Mouse (Mus musculus): Measurements from ENCODE around the gene Foxn2. TPM values are rescaled to one million over a fixed set of nuclear protein-coding genes. Genes with fewer than 3 reads are reported as not detected.

The Foxn2 gene
- polyA plus RNA-seq, 1 experiment from 2014 or later: 14.0 TPM

DNA sequence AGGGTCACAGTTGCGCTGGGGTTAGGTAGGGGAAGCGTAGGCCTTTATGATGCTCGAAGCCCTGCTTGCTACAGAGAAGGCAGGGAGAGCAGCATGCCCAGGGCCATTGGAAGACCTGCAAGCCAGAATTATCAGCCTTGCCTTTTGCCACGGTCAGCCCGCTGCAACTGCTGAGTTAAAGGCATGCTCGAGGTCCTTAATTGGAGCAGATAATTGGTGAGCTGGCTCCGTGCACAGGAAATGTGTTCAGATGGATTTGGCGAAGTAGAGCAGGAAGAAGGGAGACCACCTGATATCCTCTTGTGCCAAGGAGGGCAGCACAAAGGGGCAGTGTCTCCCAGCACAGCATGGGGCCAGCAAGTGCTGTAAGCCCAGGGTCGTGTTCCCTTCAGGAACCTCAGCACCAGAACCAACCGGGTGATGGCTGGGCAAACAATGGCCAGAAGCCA is 64.8 kb downstream of the Foxn2 start:
- Histone ChIP-seq H3K4me3 (ENCODE audit: low read length) (no peak overlapping the region), H3K27me3 (ENCODE audit: insufficient read depth, low read length) (no peaks in the 10 kb centered on the region), H3K9ac (replicated peaks; ENCODE audit: low read length) (no peak overlapping the region), H3K27ac (ENCODE audit: low read length) (no peak overlapping the region), H3K36me3 (ENCODE audit: insufficient read depth, low read length) (no peaks in the 10 kb centered on the region), H3K4me2 (replicated peaks; ENCODE audit: low read depth, low read length) (no peak overlapping the region), H3K4me1 (ENCODE audit: insufficient read depth, low read length) (no peaks in the 10 kb centered on the region), H3K9me3 (ENCODE audit: low read length) (no peaks in the 10 kb centered on the region)
- 50% methylated on average over 10 of the region's 10 CpGs for WGBS
- no peak for ATAC-seq (ENCODE audit: low FRiP score, low TSS enrichment)

DNA sequence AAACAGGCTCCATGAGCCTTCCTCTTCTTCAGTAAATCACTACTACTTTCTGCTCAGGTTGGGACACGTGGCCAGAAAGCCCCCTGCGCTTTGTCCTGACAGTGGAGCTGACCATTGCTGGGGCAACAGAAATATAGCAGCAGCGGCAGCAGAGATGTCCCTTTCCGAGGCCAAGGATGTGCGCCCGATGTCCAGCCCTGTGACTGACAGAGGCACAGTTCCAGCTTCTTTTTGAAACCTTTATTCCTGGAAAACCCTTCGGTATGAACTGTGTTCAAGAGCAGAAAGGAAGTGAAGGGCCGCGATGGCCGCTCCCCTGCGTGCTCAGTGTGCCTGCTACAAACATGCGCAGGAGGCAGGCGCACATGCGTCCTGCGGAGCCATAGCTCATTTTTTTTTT is 65.4 kb downstream of the Foxn2 start:
- 91% methylated on average over 15 of the region's 15 CpGs for WGBS
- Histone ChIP-seq H3K9me3 (ENCODE audit: low read length) (no peaks in the 10 kb centered on the region), H3K4me1 (ENCODE audit: insufficient read depth, low read length) (no peaks in the 10 kb centered on the region), H3K36me3 (ENCODE audit: insufficient read depth, low read length) (no peaks in the 10 kb centered on the region), H3K9ac (replicated peaks; ENCODE audit: low read length) (no peak overlapping the region), H3K4me3 (ENCODE audit: low read length) (no peak overlapping the region), H3K4me2 (replicated peaks; ENCODE audit: low read depth, low read length) (no peak overlapping the region), H3K27ac (ENCODE audit: low read length) (no peak overlapping the region), H3K27me3 (ENCODE audit: insufficient read depth, low read length) (no peaks in the 10 kb centered on the region)
- no peak for ATAC-seq (ENCODE audit: low FRiP score, low TSS enrichment)

DNA sequence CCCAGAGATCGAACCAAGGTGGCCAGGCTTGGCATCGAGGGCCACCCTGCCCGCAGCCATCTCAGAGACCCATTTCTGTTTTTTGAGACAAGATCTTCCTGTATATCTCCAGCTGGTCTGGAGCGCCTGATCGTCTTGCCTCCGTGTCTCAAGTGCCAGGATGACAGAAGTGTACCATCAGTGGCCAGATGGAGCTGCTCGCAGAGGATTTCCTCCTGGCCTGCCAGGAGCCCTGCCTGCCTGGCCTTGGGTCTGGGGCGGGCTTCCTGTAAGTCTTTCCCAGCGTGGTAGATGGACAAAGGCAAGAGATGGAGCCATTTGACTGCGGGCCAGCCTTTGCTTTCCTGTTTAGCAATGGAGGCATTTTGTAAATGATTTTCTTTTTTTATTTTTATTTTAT is 66.9 kb downstream of the Foxn2 start:
- no peak for ATAC-seq (ENCODE audit: low FRiP score, low TSS enrichment)
- Histone ChIP-seq H3K4me3 (ENCODE audit: low read length) (no peak overlapping the region), H3K36me3 (ENCODE audit: insufficient read depth, low read length) (no peaks in the 10 kb centered on the region), H3K4me2 (replicated peaks; ENCODE audit: low read depth, low read length) (no peak overlapping the region), H3K9ac (replicated peaks; ENCODE audit: low read length) (no peak overlapping the region), H3K9me3 (ENCODE audit: low read length) (no peaks in the 10 kb centered on the region), H3K4me1 (ENCODE audit: insufficient read depth, low read length) (no peaks in the 10 kb centered on the region), H3K27me3 (ENCODE audit: insufficient read depth, low read length) (no peaks in the 10 kb centered on the region), H3K27ac (ENCODE audit: low read length) (no peak overlapping the region)
- 87% methylated on average over 10 of the region's 10 CpGs for WGBS

- Histone ChIP-seq H3K9ac (replicated peaks; ENCODE audit: low read length) (peak overlapping the region; percentile 3; the same call in 1 of the 2 replicates), H3K27ac (ENCODE audit: low read length) (no peak overlapping the region), H3K4me2 (replicated peaks; ENCODE audit: low read depth, low read length) (peak overlapping the region; percentile 35), H3K36me3 (ENCODE audit: insufficient read depth, low read length) (no peaks in the 10 kb centered on the region), H3K27me3 (ENCODE audit: insufficient read depth, low read length) (no peaks in the 10 kb centered on the region), H3K4me1 (ENCODE audit: insufficient read depth, low read length) (no peaks in the 10 kb centered on the region), H3K9me3 (ENCODE audit: low read length) (no peaks in the 10 kb centered on the region), H3K4me3 (ENCODE audit: low read length) (peak overlapping the region; percentile 2; the same call in 1 of the 2 replicates)
- 21% methylated on average over 12 of the region's 12 CpGs for WGBS
- ATAC-seq (ENCODE audit: low FRiP score, low TSS enrichment): peak; percentile 77
These were observed 68.5 kb downstream of the Foxn2 start for GRCm38 (mm10) chr17:88508846-88509508.

GRCm38 (mm10) chr17:88509999-88510398 is 69.5 kb downstream of the Foxn2 start:
- WGBS: 76% methylated on average over 3 of the region's 3 CpGs
- Histone ChIP-seq H3K9me3 (ENCODE audit: low read length) (no peaks in the 10 kb centered on the region), H3K4me2 (replicated peaks; ENCODE audit: low read depth, low read length) (no peak overlapping the region), H3K4me3 (ENCODE audit: low read length) (no peak overlapping the region), H3K9ac (replicated peaks; ENCODE audit: low read length) (no peak overlapping the region), H3K27ac (ENCODE audit: low read length) (no peak overlapping the region), H3K36me3 (ENCODE audit: insufficient read depth, low read length) (no peaks in the 10 kb centered on the region), H3K4me1 (ENCODE audit: insufficient read depth, low read length) (no peaks in the 10 kb centered on the region), H3K27me3 (ENCODE audit: insufficient read depth, low read length) (no peaks in the 10 kb centered on the region)
- ATAC-seq (ENCODE audit: low FRiP score, low TSS enrichment): no peak

DNA sequence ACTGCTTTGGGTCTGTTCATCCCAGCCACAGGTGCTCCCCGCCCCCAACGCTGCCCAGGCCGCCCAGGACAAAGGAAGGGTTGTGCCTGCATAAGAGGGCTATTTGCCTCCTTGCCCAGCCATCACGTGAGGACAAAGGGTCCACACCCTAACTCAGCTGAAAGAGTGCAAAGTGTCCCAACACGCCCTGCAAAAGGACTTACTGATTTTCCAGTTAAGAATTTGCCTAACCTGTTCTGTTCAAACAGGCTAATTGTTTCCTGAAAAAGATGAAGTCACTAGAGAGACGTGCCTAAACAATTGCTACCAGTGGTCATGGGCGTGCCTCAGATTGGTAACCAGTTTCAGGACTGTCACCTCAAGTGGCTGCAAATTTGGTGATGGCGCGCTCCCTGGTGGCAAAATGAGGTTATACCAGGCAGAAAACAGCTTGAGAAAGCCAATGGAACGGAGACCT is 70.6 kb downstream of the Foxn2 start:
- H3K27me3 ChIP-seq (ENCODE audit: insufficient read depth, low read length): no peaks in the 10 kb centered on the region
- ATAC-seq (ENCODE audit: low FRiP score, low TSS enrichment): peak; percentile 57; the same call in 1 of the 2 replicates
- no peaks in the 10 kb centered on the region for H3K36me3 ChIP-seq (ENCODE audit: insufficient read depth, low read length)
- H3K4me2 ChIP-seq (replicated peaks; ENCODE audit: low read depth, low read length): peak overlapping the region; percentile 6; the same call in 1 of the 2 replicates
- 10% methylated on average over 10 of the region's 10 CpGs for WGBS
- no peaks in the 10 kb centered on the region for H3K9me3 ChIP-seq (ENCODE audit: low read length)
- H3K4me1 ChIP-seq (ENCODE audit: insufficient read depth, low read length): no peaks in the 10 kb centered on the region
- H3K27ac ChIP-seq (ENCODE audit: low read length): no peak overlapping the region
- H3K4me3 ChIP-seq (ENCODE audit: low read length): 0 out of 2 replicates have a peak overlapping the region, but pooled peaks have one; percentile 2
- no peak overlapping the region for H3K9ac ChIP-seq (replicated peaks; ENCODE audit: low read length)

DNA sequence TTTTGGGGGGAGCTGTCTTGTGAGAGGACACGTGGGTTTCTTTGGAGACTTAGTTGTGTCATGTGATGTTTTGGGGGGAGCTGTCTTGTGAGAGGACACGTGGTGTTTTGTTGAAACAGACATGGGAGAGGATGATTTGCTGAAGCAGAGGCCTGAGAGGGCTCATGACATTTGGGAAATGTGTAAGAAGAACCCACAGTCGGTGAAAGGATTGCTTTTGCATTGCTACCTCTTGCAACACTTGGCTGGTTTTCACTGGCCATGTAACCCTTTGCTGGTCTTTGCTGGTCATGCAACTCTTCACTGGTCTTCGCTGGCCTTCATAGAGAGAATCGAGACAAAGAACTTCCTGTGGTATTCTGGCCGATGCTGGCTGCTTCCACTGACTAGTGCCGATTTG is 76.0 kb downstream of the Foxn2 start:
- Histone ChIP-seq H3K9ac (replicated peaks; ENCODE audit: low read length) (no peak overlapping the region), H3K36me3 (ENCODE audit: insufficient read depth, low read length) (no peaks in the 10 kb centered on the region), H3K27ac (ENCODE audit: low read length) (no peak overlapping the region), H3K4me2 (replicated peaks; ENCODE audit: low read depth, low read length) (no peak overlapping the region), H3K4me1 (ENCODE audit: insufficient read depth, low read length) (no peaks in the 10 kb centered on the region), H3K27me3 (ENCODE audit: insufficient read depth, low read length) (no peaks in the 10 kb centered on the region), H3K4me3 (ENCODE audit: low read length) (no peak overlapping the region), H3K9me3 (ENCODE audit: low read length) (no peaks in the 10 kb centered on the region)
- WGBS: 72% methylated on average over 7 of the region's 7 CpGs
- ATAC-seq (ENCODE audit: low FRiP score, low TSS enrichment): no peak

- no peak overlapping the region for H3K9ac ChIP-seq (replicated peaks; ENCODE audit: low read length)
- no peak for ATAC-seq (ENCODE audit: low FRiP score, low TSS enrichment)
- no peak overlapping the region for H3K4me3 ChIP-seq (ENCODE audit: low read length)
- H3K4me2 ChIP-seq (replicated peaks; ENCODE audit: low read depth, low read length): no peak overlapping the region
- H3K27me3 ChIP-seq (ENCODE audit: insufficient read depth, low read length): 0 out of 2 replicates have a peak, but pooled peaks cover 4% of the 10 kb centered on the region
- no peak overlapping the region for H3K27ac ChIP-seq (ENCODE audit: low read length)
- H3K4me1 ChIP-seq (ENCODE audit: insufficient read depth, low read length): peaks cover 13% of the 10 kb centered on the region
- peaks cover 3% of the 10 kb centered on the region; the same call in 1 of the 2 replicates for H3K36me3 ChIP-seq (ENCODE audit: insufficient read depth, low read length)
- 5% methylated on average over 2 of the region's 2 CpGs for WGBS
- no peaks in the 10 kb centered on the region for H3K9me3 ChIP-seq (ENCODE audit: low read length)
These were observed 87.3 kb downstream of the Foxn2 start for GRCm38 (mm10) chr17:88527781-88528180.

DNA sequence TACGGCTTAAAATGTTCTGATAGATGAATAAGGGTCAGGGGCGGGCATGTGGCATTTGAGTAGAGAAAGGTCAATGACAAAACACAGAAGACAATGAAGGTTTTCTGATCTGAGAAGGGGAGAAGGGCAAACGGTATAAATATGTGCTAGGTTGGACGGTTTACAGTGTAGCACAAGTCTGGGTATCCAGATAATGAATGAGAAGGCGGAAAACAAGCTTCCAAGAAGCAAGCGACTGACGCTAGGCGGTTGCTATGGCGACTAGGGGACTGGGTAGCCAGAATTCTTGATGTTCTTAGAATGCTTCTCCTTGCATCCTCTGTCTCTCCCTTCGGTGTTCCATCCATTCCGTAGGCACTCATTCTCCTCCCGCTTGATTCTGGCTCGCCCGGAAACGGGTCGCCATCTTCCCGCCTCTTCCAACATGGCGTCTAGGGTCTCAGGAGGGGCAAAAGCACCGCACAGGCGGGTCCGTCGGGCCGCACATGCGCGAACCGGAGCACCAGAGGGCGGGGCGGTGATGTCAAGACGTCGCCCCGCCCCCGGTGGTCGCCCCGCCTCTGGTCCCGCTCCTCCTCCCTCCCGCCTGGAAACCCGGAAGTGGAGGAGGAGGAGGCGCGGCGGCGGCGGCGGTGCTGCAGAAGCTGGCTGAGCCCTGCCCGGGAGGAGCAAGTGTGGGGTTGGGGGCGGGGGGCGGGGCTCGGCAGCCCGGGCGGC is 89.2 kb downstream of the Foxn2 start, which contains the start of gene Ppp1r21:
Ppp1r21 (plus strand) TSS at position 600 of the 717 bp plus-strand sequence.
- ATAC-seq (ENCODE audit: low FRiP score, low TSS enrichment): peak; percentile 98
- peaks cover 13% of the 10 kb centered on the region for H3K4me1 ChIP-seq (ENCODE audit: insufficient read depth, low read length)
- H3K4me2 ChIP-seq (replicated peaks; ENCODE audit: low read depth, low read length): peak within 1 kb of the TSS; percentile 80
- H3K27ac ChIP-seq (ENCODE audit: low read length): peak within 1 kb of the TSS; percentile 72
- 0 out of 2 replicates have a peak, but pooled peaks cover 4% of the 10 kb centered on the region for H3K27me3 ChIP-seq (ENCODE audit: insufficient read depth, low read length)
- H3K4me3 ChIP-seq (ENCODE audit: low read length): peak within 1 kb of the TSS; percentile 75
- H3K9me3 ChIP-seq (ENCODE audit: low read length): no peaks in the 10 kb centered on the region
- H3K9ac ChIP-seq (replicated peaks; ENCODE audit: low read length): peak within 1 kb of the TSS; percentile 77
- H3K36me3 ChIP-seq (ENCODE audit: insufficient read depth, low read length): peaks cover 4% of the 10 kb centered on the region; the same call in 1 of the 2 replicates
- 9% methylated on average over 42 of the region's 49 CpGs for WGBS

Measured in kidney, embryonic 16.5 days (tissue).